Mouse (Mus musculus) bone marrow, adult 2 months (tissue): ENCODE results near the gene Rsph14.

Experiments used
- CTCF ChIP-seq: fragments of 200-500 bp; IDR thresholded peaks from 2 replicates; pipeline ENCODE4 v1.5.1; 2011; ENCODE audit warnings: low read length, control low read depth; ENCODE audit not compliant: control insufficient read depth, insufficient read depth
- POLR2A ChIP-seq: fragments of 200-500 bp; IDR thresholded peaks from 2 replicates; pipeline ENCODE4 v1.6.1; 2011; ENCODE audit warnings: low read depth, mild to moderate bottlenecking, control low read depth, low read length, borderline replicate concordance; ENCODE audit not compliant: control insufficient read depth

DNA sequence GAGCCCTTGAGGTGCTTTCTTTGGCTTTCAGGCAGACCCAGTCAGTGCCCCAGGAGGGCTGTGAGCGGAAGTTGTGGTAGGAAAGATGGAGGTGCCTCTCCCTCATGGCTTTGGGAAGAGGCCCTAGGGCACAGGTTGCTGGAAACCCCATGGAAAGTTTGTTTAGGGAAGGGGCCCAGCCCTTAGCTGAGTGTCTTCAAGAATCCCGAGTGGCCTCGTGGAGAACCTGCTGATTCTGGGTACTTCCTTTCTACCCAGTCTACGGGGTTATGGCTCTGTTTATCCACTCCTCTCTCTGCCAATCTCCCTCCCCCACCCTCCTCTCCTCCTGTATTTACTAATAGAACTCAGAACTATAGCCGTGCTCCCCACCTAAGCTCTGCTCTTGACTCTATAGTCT lies 43.3 kb upstream of the Rsph14 start:
- no peak for TF ChIP-seq POLR2A
- no peak for TF ChIP-seq CTCF
